ENCODE assay signal across 23 mouse cellular contexts in genomic region chr7:133378338-133378737, GRCm38 (mm10).
DNase-seq lines count a peak whose midpoint lies in the region; ATAC-seq and TF ChIP-seq lines count a peak whose summit lies in the region.
"Had no signal": no experiment of that assay in that cellular context is flagged by ENCODE, and none has a peak within 500 bp of the region (broad histone marks: within the 10 kb centered on the region; RNA-seq: fewer than 3 reads in every experiment).

No protein-coding gene starts in this region.

- H3K4me2 ChIP-seq in lung, embryonic 15.5 days: no peak overlapping the region
- no peak overlapping the region for H3K4me2 ChIP-seq in lung, postnatal 0 days (replicated peaks; ENCODE audit: low read depth, low read length)
- H3K4me2 ChIP-seq: embryonic facial prominence, embryonic 13.5 days; embryonic facial prominence, embryonic 15.5 days; forebrain, embryonic 12.5 days had no signal

- no peak for DNase-seq in lung, postnatal 14 days
- DNase-seq in lung, postnatal 0 days (ENCODE audit: low spot score): peak; percentile 44
- DNase-seq in lung, postnatal 10 days: peak; percentile 17
- DNase-seq in lung, postnatal 36 days: peak; percentile 8
- DNase-seq in kidney, adult 11 months: no peak
- DNase-seq in kidney, adult 9 months: no peak
- DNase-seq: adrenal gland, adult 2 months; adrenal gland, postnatal 10 days; adrenal gland, postnatal 25 days; cerebellum, adult 11 months; cerebellum, adult 18-20 months; cerebellum, adult 8-10 months; cerebellum, adult 9-11 months; cerebellum, postnatal 14 days; cerebellum, postnatal 36 days; embryo, embryonic 11 days had no signal

- peaks cover 27% of the 10 kb centered on the region; the same call in 1 of the 2 replicates for H3K4me1 ChIP-seq in lung, embryonic 15.5 days
- no peaks in the 10 kb centered on the region for H3K4me1 ChIP-seq in lung, postnatal 0 days (ENCODE audit: insufficient read depth, low read depth, low read length)
- H3K4me1 ChIP-seq: embryonic facial prominence, embryonic 15.5 days; forebrain, embryonic 12.5 days had no signal

- no peaks in the 10 kb centered on the region for H3K36me3 ChIP-seq in lung, embryonic 15.5 days
- no peaks in the 10 kb centered on the region for H3K36me3 ChIP-seq in lung, postnatal 0 days (ENCODE audit: insufficient read depth, low read length)
- H3K36me3 ChIP-seq: embryonic facial prominence, embryonic 13.5 days; embryonic facial prominence, embryonic 15.5 days; forebrain, embryonic 10.5 days; forebrain, embryonic 12.5 days had no signal

- no peak overlapping the region for H3K27ac ChIP-seq in lung, embryonic 15.5 days
- H3K27ac ChIP-seq in lung, postnatal 0 days (ENCODE audit: low read length): no peak overlapping the region
- H3K27ac ChIP-seq: embryonic facial prominence, embryonic 13.5 days; embryonic facial prominence, embryonic 15.5 days; forebrain, embryonic 10.5 days; forebrain, embryonic 12.5 days had no signal

- H3K27me3 ChIP-seq in lung, embryonic 15.5 days: no peaks in the 10 kb centered on the region
- H3K27me3 ChIP-seq in lung, postnatal 0 days (replicated peaks; ENCODE audit: insufficient read depth, low read length): no peaks in the 10 kb centered on the region
- H3K27me3 ChIP-seq: embryonic facial prominence, embryonic 13.5 days; embryonic facial prominence, embryonic 15.5 days had no signal

- no peak for TF ChIP-seq CTCF in lung, postnatal 0 days (IDR thresholded peaks at IDR 0.05)

- no peak overlapping the region for H3K4me3 ChIP-seq in lung, embryonic 15.5 days
- H3K4me3 ChIP-seq in lung, postnatal 0 days (ENCODE audit: low read depth, low read length): no peak overlapping the region
- H3K4me3 ChIP-seq: embryonic facial prominence, embryonic 13.5 days; embryonic facial prominence, embryonic 15.5 days; erythroblast, embryonic 14.5 days; forebrain, embryonic 10.5 days; forebrain, embryonic 12.5 days had no signal

- H3K9me3 ChIP-seq in lung, embryonic 15.5 days: no peaks in the 10 kb centered on the region
- H3K9me3 ChIP-seq in lung, postnatal 0 days (ENCODE audit: low read length): no peaks in the 10 kb centered on the region
- H3K9me3 ChIP-seq: embryonic facial prominence, embryonic 13.5 days; embryonic facial prominence, embryonic 15.5 days; forebrain, embryonic 10.5 days; forebrain, embryonic 12.5 days had no signal

- ATAC-seq in lung, embryonic 15.5 days (ENCODE audit: borderline replicate concordance, extremely low read depth, low FRiP score, low TSS enrichment): peak; percentile 13; the same call in 1 of the 2 replicates
- ATAC-seq in lung, postnatal 0 days: peak; percentile 67
- ATAC-seq: forebrain, embryonic 14.5 days had no signal

- 54% methylated on average over 5 of the region's 5 CpGs for WGBS in lung, embryonic 15.5 days
- WGBS in lung, postnatal 0 days: 59% methylated on average over 5 of the region's 5 CpGs

- H3K9ac ChIP-seq in lung, embryonic 15.5 days: no peak overlapping the region
- H3K9ac ChIP-seq in lung, postnatal 0 days (replicated peaks; ENCODE audit: low read depth): no peak overlapping the region
- H3K9ac ChIP-seq: embryonic facial prominence, embryonic 13.5 days; embryonic facial prominence, embryonic 15.5 days; forebrain, embryonic 12.5 days had no signal

- no peak for TF ChIP-seq EP300 in lung, postnatal 0 days (IDR thresholded peaks at IDR 0.05)

Comparison
In these comparisons a context has a peak if more than half of its experiments do, and no peak if none do; other contexts are left out.
1. DNase-seq: peak in lung, postnatal 0 days (single experiment), lung, postnatal 10 days (single experiment) and lung, postnatal 36 days (single experiment); none in lung, postnatal 14 days (single experiment), kidney, adult 11 months (single experiment) and kidney, adult 9 months (single experiment).